Mouse (Mus musculus): ENCODE results near the gene Tiam1. TPM values are rescaled to one million over a fixed set of nuclear protein-coding genes. Genes with fewer than 3 reads are reported as not detected.
A peak's percentile ranks its signal among the peaks of the same experiment; 100 is the strongest.

Gene Tiam1
- polyA plus RNA-seq, 1 experiment from 2014 or later, result 31.0 TPM

- no peaks in the 10 kb centered on the region for H3K9me3 ChIP-seq (ENCODE audit: control insufficient read depth, low read length)
- 60% methylated on average over 14 of the region's 14 CpGs for WGBS
- H3K27me3 ChIP-seq (replicated peaks; ENCODE audit: control insufficient read depth, insufficient read depth, low read length), result no peaks in the 10 kb centered on the region
- peak overlapping the region; percentile 29; the same call in 1 of the 2 replicates for H3K27ac ChIP-seq (replicated peaks; ENCODE audit: low read depth, low read length)
- no peak overlapping the region for H3K4me2 ChIP-seq (ENCODE audit: low read depth, low read length)
- peaks cover 9% of the 10 kb centered on the region; the same call in 1 of the 2 replicates for H3K4me1 ChIP-seq (ENCODE audit: control insufficient read depth, insufficient read depth, low read length)
- no peaks in the 10 kb centered on the region for H3K36me3 ChIP-seq (ENCODE audit: control insufficient read depth, insufficient read depth, low read length)
- H3K9ac ChIP-seq (ENCODE audit: low read depth, low read length), result no peak overlapping the region
- DNase-seq (ENCODE audit: low spot score) (peak; percentile 88), ATAC-seq (ENCODE audit: low read depth) (peak; percentile 80)
- H3K4me3 ChIP-seq (ENCODE audit: low read depth, low read length), result no peak overlapping the region
Measured at GRCm38 (mm10) chr16:89924249-89924890, 219.2 kb downstream of the Tiam1 start.

GRCm38 (mm10) chr16:89923311-89923710 is 220.3 kb downstream of the Tiam1 start:
- no peak overlapping the region for H3K4me2 ChIP-seq (ENCODE audit: low read depth, low read length)
- DNase-seq (ENCODE audit: low spot score) (no peak), ATAC-seq (ENCODE audit: low read depth) (no peak)
- H3K36me3 ChIP-seq (ENCODE audit: control insufficient read depth, insufficient read depth, low read length), result no peaks in the 10 kb centered on the region
- 83% methylated on average over 8 of the region's 8 CpGs for WGBS
- H3K4me3 ChIP-seq (ENCODE audit: low read depth, low read length), result no peak overlapping the region
- H3K4me1 ChIP-seq (ENCODE audit: control insufficient read depth, insufficient read depth, low read length), result peaks cover 9% of the 10 kb centered on the region; the same call in 1 of the 2 replicates
- H3K9ac ChIP-seq (ENCODE audit: low read depth, low read length), result no peak overlapping the region
- no peaks in the 10 kb centered on the region for H3K9me3 ChIP-seq (ENCODE audit: control insufficient read depth, low read length)
- no peak overlapping the region for H3K27ac ChIP-seq (replicated peaks; ENCODE audit: low read depth, low read length)
- no peaks in the 10 kb centered on the region for H3K27me3 ChIP-seq (replicated peaks; ENCODE audit: control insufficient read depth, insufficient read depth, low read length)

- ATAC-seq (ENCODE audit: low read depth) (no peak), DNase-seq (ENCODE audit: low spot score) (no peak)
- no peak overlapping the region for H3K4me2 ChIP-seq (ENCODE audit: low read depth, low read length)
- no peaks in the 10 kb centered on the region for H3K36me3 ChIP-seq (ENCODE audit: control insufficient read depth, insufficient read depth, low read length)
- H3K4me3 ChIP-seq (ENCODE audit: low read depth, low read length), result no peak overlapping the region
- no peaks in the 10 kb centered on the region for H3K27me3 ChIP-seq (replicated peaks; ENCODE audit: control insufficient read depth, insufficient read depth, low read length)
- H3K9me3 ChIP-seq (ENCODE audit: control insufficient read depth, low read length), result no peaks in the 10 kb centered on the region
- no peak overlapping the region for H3K9ac ChIP-seq (ENCODE audit: low read depth, low read length)
- no peak overlapping the region for H3K27ac ChIP-seq (replicated peaks; ENCODE audit: low read depth, low read length)
- H3K4me1 ChIP-seq (ENCODE audit: control insufficient read depth, insufficient read depth, low read length), result peaks cover 9% of the 10 kb centered on the region; the same call in 1 of the 2 replicates
- WGBS, result 81% methylated on average over 8 of the region's 8 CpGs
Measured at GRCm38 (mm10) chr16:89922458-89922857, 221.1 kb downstream of the Tiam1 start.

GRCm38 (mm10) chr16:89921370-89921769 is 222.2 kb downstream of the Tiam1 start:
- DNase-seq (ENCODE audit: low spot score) (no peak), ATAC-seq (ENCODE audit: low read depth) (no peak)
- Histone ChIP-seq H3K27ac (replicated peaks; ENCODE audit: low read depth, low read length) (no peak overlapping the region), H3K4me2 (ENCODE audit: low read depth, low read length) (no peak overlapping the region), H3K9me3 (ENCODE audit: control insufficient read depth, low read length) (no peaks in the 10 kb centered on the region), H3K4me3 (ENCODE audit: low read depth, low read length) (no peak overlapping the region), H3K9ac (ENCODE audit: low read depth, low read length) (no peak overlapping the region), H3K4me1 (ENCODE audit: control insufficient read depth, insufficient read depth, low read length) (peaks cover 9% of the 10 kb centered on the region; the same call in 1 of the 2 replicates), H3K36me3 (ENCODE audit: control insufficient read depth, insufficient read depth, low read length) (no peaks in the 10 kb centered on the region), H3K27me3 (replicated peaks; ENCODE audit: control insufficient read depth, insufficient read depth, low read length) (no peaks in the 10 kb centered on the region)
- 85% methylated on average over 14 of the region's 14 CpGs for WGBS

- no peaks in the 10 kb centered on the region for H3K36me3 ChIP-seq (ENCODE audit: control insufficient read depth, insufficient read depth, low read length)
- ATAC-seq (ENCODE audit: low read depth) (no peak), DNase-seq (ENCODE audit: low spot score) (no peak)
- no peak overlapping the region for H3K9ac ChIP-seq (ENCODE audit: low read depth, low read length)
- no peak overlapping the region for H3K4me2 ChIP-seq (ENCODE audit: low read depth, low read length)
- H3K9me3 ChIP-seq (ENCODE audit: control insufficient read depth, low read length), result no peaks in the 10 kb centered on the region
- no peaks in the 10 kb centered on the region for H3K27me3 ChIP-seq (replicated peaks; ENCODE audit: control insufficient read depth, insufficient read depth, low read length)
- no peak overlapping the region for H3K27ac ChIP-seq (replicated peaks; ENCODE audit: low read depth, low read length)
- H3K4me3 ChIP-seq (ENCODE audit: low read depth, low read length), result no peak overlapping the region
- H3K4me1 ChIP-seq (ENCODE audit: control insufficient read depth, insufficient read depth, low read length), result peaks cover 9% of the 10 kb centered on the region; the same call in 1 of the 2 replicates
- 76% methylated on average over 8 of the region's 8 CpGs for WGBS
Measured at GRCm38 (mm10) chr16:89920417-89920816, 223.2 kb downstream of the Tiam1 start.

- no peak overlapping the region for H3K4me3 ChIP-seq (ENCODE audit: low read depth, low read length)
- H3K9ac ChIP-seq (ENCODE audit: low read depth, low read length), result no peak overlapping the region
- no peak overlapping the region for H3K4me2 ChIP-seq (ENCODE audit: low read depth, low read length)
- H3K27me3 ChIP-seq (replicated peaks; ENCODE audit: control insufficient read depth, insufficient read depth, low read length), result no peaks in the 10 kb centered on the region
- no peaks in the 10 kb centered on the region for H3K36me3 ChIP-seq (ENCODE audit: control insufficient read depth, insufficient read depth, low read length)
- H3K4me1 ChIP-seq (ENCODE audit: control insufficient read depth, insufficient read depth, low read length), result no peaks in the 10 kb centered on the region
- H3K9me3 ChIP-seq (ENCODE audit: control insufficient read depth, low read length), result no peaks in the 10 kb centered on the region
- WGBS, result 93% methylated on average over 15 of the region's 15 CpGs
- no peak overlapping the region for H3K27ac ChIP-seq (replicated peaks; ENCODE audit: low read depth, low read length)
- DNase-seq (ENCODE audit: low spot score), result no peak
- ATAC-seq (ENCODE audit: low read depth), result no peak
Measured at GRCm38 (mm10) chr16:89917404-89917803, 226.2 kb downstream of the Tiam1 start.

- Histone ChIP-seq H3K36me3 (ENCODE audit: control insufficient read depth, insufficient read depth, low read length) (no peaks in the 10 kb centered on the region), H3K9me3 (ENCODE audit: control insufficient read depth, low read length) (no peaks in the 10 kb centered on the region), H3K4me1 (ENCODE audit: control insufficient read depth, insufficient read depth, low read length) (no peaks in the 10 kb centered on the region; the same call in 1 of the 2 replicates), H3K27me3 (replicated peaks; ENCODE audit: control insufficient read depth, insufficient read depth, low read length) (no peaks in the 10 kb centered on the region), H3K9ac (ENCODE audit: low read depth, low read length) (no peak overlapping the region), H3K4me2 (ENCODE audit: low read depth, low read length) (no peak overlapping the region), H3K4me3 (ENCODE audit: low read depth, low read length) (no peak overlapping the region), H3K27ac (replicated peaks; ENCODE audit: low read depth, low read length) (no peak overlapping the region)
- WGBS, result 91% methylated on average over 4 of the region's 4 CpGs
- ATAC-seq (ENCODE audit: low read depth), result no peak
- DNase-seq (ENCODE audit: low spot score), result no peak
Measured at GRCm38 (mm10) chr16:89914946-89915345, 228.6 kb downstream of the Tiam1 start.

- H3K36me3 ChIP-seq (ENCODE audit: control insufficient read depth, insufficient read depth, low read length), result no peaks in the 10 kb centered on the region
- no peaks in the 10 kb centered on the region for H3K27me3 ChIP-seq (replicated peaks; ENCODE audit: control insufficient read depth, insufficient read depth, low read length)
- H3K27ac ChIP-seq (replicated peaks; ENCODE audit: low read depth, low read length), result no peak overlapping the region
- H3K4me3 ChIP-seq (ENCODE audit: low read depth, low read length), result no peak overlapping the region
- no peak overlapping the region for H3K4me2 ChIP-seq (ENCODE audit: low read depth, low read length)
- H3K4me1 ChIP-seq (ENCODE audit: control insufficient read depth, insufficient read depth, low read length), result peaks cover 4% of the 10 kb centered on the region; the same call in 1 of the 2 replicates
- 64% methylated on average over 8 of the region's 8 CpGs for WGBS
- ATAC-seq (ENCODE audit: low read depth), result no peak
- no peaks in the 10 kb centered on the region for H3K9me3 ChIP-seq (ENCODE audit: control insufficient read depth, low read length)
- H3K9ac ChIP-seq (ENCODE audit: low read depth, low read length), result no peak overlapping the region
- no peak for DNase-seq (ENCODE audit: low spot score)
Measured at GRCm38 (mm10) chr16:89912686-89913375, 230.7 kb downstream of the Tiam1 start.

Data from embryonic facial prominence, embryonic 14.5 days (tissue).